Mouse (Mus musculus): Measurements from ENCODE around the gene Ugcg. TPM values are rescaled to one million over a fixed set of nuclear protein-coding genes. Genes with fewer than 3 reads are reported as not detected.
A peak's percentile ranks its signal among the peaks of the same experiment; 100 is the strongest.

Ugcg gene
- 8.3 and 8.4 TPM in 2 replicates for polyA plus RNA-seq (2015; fragmentation: Nextera tagmentation; extraction: Ambion mirVana)

- Histone ChIP-seq H3K36me3 (replicated peaks; ENCODE audit: insufficient read depth, low read length) (no peaks in the 10 kb centered on the region), H3K27me3 (ENCODE audit: insufficient read depth, low read length) (no peaks in the 10 kb centered on the region), H3K4me3 (ENCODE audit: low read depth, low read length) (peak within 1 kb of the TSS; percentile 78), H3K4me1 (ENCODE audit: insufficient read depth) (peaks cover 10% of the 10 kb centered on the region), H3K9ac (replicated peaks) (peak within 1 kb of the TSS; percentile 91), H3K4me2 (ENCODE audit: low read depth, low read length) (peak within 1 kb of the TSS; percentile 88), H3K9me3 (ENCODE audit: low read length) (no peaks in the 10 kb centered on the region), H3K27ac (ENCODE audit: low read depth) (peak within 1 kb of the TSS; percentile 94)
- peak; percentile 90 for DNase-seq
- TF ChIP-seq EP300 (IDR thresholded peaks at IDR 0.05; ENCODE audit: low read depth) (no peak), CTCF (IDR thresholded peaks at IDR 0.05; ENCODE audit: low read depth) (no peak)
- under 1% methylated on average over 51 of the region's 99 CpGs for WGBS (ENCODE audit: insufficient replicate concordance)
- ATAC-seq, result peak; percentile 91
Measured at GRCm38 (mm10) chr4:59188802-59189545, at the start of gene Ugcg. Ugcg (plus strand) TSS chr4:59189257.

GRCm38 (mm10) chr4:59149043-59149442 lies 40.0 kb upstream of the Ugcg start:
- H3K4me3 ChIP-seq (ENCODE audit: low read depth, low read length), result no peak overlapping the region
- no peak for ATAC-seq
- no peaks in the 10 kb centered on the region for H3K9me3 ChIP-seq (ENCODE audit: low read length)
- TF ChIP-seq CTCF (IDR thresholded peaks at IDR 0.05; ENCODE audit: low read depth), result no peak
- TF ChIP-seq EP300 (IDR thresholded peaks at IDR 0.05; ENCODE audit: low read depth), result no peak
- H3K27ac ChIP-seq (ENCODE audit: low read depth), result no peak overlapping the region
- H3K27me3 ChIP-seq (ENCODE audit: insufficient read depth, low read length), result no peaks in the 10 kb centered on the region
- no peak overlapping the region for H3K4me2 ChIP-seq (ENCODE audit: low read depth, low read length)
- H3K4me1 ChIP-seq (ENCODE audit: insufficient read depth), result peaks cover 10% of the 10 kb centered on the region
- no peak for DNase-seq
- H3K36me3 ChIP-seq (replicated peaks; ENCODE audit: insufficient read depth, low read length), result no peaks in the 10 kb centered on the region
- 51% methylated on average over 5 of the region's 5 CpGs for WGBS (ENCODE audit: insufficient replicate concordance)
- no peak overlapping the region for H3K9ac ChIP-seq (replicated peaks)

- peak; percentile 53 for TF ChIP-seq EP300 (IDR thresholded peaks at IDR 0.05; ENCODE audit: low read depth)
- no peak for TF ChIP-seq CTCF (IDR thresholded peaks at IDR 0.05; ENCODE audit: low read depth)
- no peaks in the 10 kb centered on the region for H3K9me3 ChIP-seq (ENCODE audit: low read length)
- H3K36me3 ChIP-seq (replicated peaks; ENCODE audit: insufficient read depth, low read length), result no peaks in the 10 kb centered on the region
- H3K27ac ChIP-seq (ENCODE audit: low read depth), result no peak overlapping the region
- 14% methylated on average over 5 of the region's 5 CpGs for WGBS (ENCODE audit: insufficient replicate concordance)
- H3K4me1 ChIP-seq (ENCODE audit: insufficient read depth), result peaks cover 10% of the 10 kb centered on the region
- ATAC-seq (no peak), DNase-seq (no peak)
- no peak overlapping the region for H3K9ac ChIP-seq (replicated peaks)
- H3K4me3 ChIP-seq (ENCODE audit: low read depth, low read length), result no peak overlapping the region
- H3K27me3 ChIP-seq (ENCODE audit: insufficient read depth, low read length), result no peaks in the 10 kb centered on the region
- no peak overlapping the region for H3K4me2 ChIP-seq (ENCODE audit: low read depth, low read length)
Measured at GRCm38 (mm10) chr4:59150907-59151306, 38.1 kb upstream of the Ugcg start.

- H3K9ac ChIP-seq (replicated peaks), result no peak overlapping the region
- TF ChIP-seq CTCF (IDR thresholded peaks at IDR 0.05; ENCODE audit: low read depth) (no peak), EP300 (IDR thresholded peaks at IDR 0.05; ENCODE audit: low read depth) (no peak)
- peaks cover 11% of the 10 kb centered on the region for H3K4me1 ChIP-seq (ENCODE audit: insufficient read depth)
- no peak overlapping the region for H3K4me3 ChIP-seq (ENCODE audit: low read depth, low read length)
- H3K36me3 ChIP-seq (replicated peaks; ENCODE audit: insufficient read depth, low read length), result no peaks in the 10 kb centered on the region
- H3K27ac ChIP-seq (ENCODE audit: low read depth), result no peak overlapping the region
- ATAC-seq (no peak), DNase-seq (no peak)
- H3K27me3 ChIP-seq (ENCODE audit: insufficient read depth, low read length), result no peaks in the 10 kb centered on the region
- WGBS (ENCODE audit: insufficient replicate concordance), result 29% methylated on average over 1 of the region's 1 CpGs
- H3K4me2 ChIP-seq (ENCODE audit: low read depth, low read length), result no peak overlapping the region
- H3K9me3 ChIP-seq (ENCODE audit: low read length), result no peaks in the 10 kb centered on the region
Measured at GRCm38 (mm10) chr4:59151953-59152352, 37.1 kb upstream of the Ugcg start.

- TF ChIP-seq EP300 (IDR thresholded peaks at IDR 0.05; ENCODE audit: low read depth), result peak; percentile 39; the same call in 1 of the 2 replicates
- no peak for TF ChIP-seq CTCF (IDR thresholded peaks at IDR 0.05; ENCODE audit: low read depth)
- DNase-seq (no peak), ATAC-seq (peak; percentile 23; the same call in 1 of the 2 replicates)
- 18% methylated on average over 7 of the region's 7 CpGs for whole genome bisulfite sequencing (ENCODE audit: insufficient replicate concordance)
- no peak overlapping the region for H3K27ac ChIP-seq (ENCODE audit: low read depth)
- no peaks in the 10 kb centered on the region for H3K27me3 ChIP-seq (ENCODE audit: insufficient read depth, low read length)
- no peaks in the 10 kb centered on the region for H3K9me3 ChIP-seq (ENCODE audit: low read length)
- H3K4me2 ChIP-seq (ENCODE audit: low read depth, low read length), result no peak overlapping the region
- H3K9ac ChIP-seq (replicated peaks), result no peak overlapping the region
- no peak overlapping the region for H3K4me3 ChIP-seq (ENCODE audit: low read depth, low read length)
- H3K4me1 ChIP-seq (ENCODE audit: insufficient read depth), result peaks cover 7% of the 10 kb centered on the region
- H3K36me3 ChIP-seq (replicated peaks; ENCODE audit: insufficient read depth, low read length), result no peaks in the 10 kb centered on the region
Measured at GRCm38 (mm10) chr4:59156897-59157592, 32.0 kb upstream of the Ugcg start.

- Histone ChIP-seq H3K36me3 (replicated peaks; ENCODE audit: insufficient read depth, low read length) (no peaks in the 10 kb centered on the region), H3K4me2 (ENCODE audit: low read depth, low read length) (no peak overlapping the region), H3K4me1 (ENCODE audit: insufficient read depth) (peaks cover 7% of the 10 kb centered on the region), H3K27ac (ENCODE audit: low read depth) (no peak overlapping the region), H3K4me3 (ENCODE audit: low read depth, low read length) (no peak overlapping the region), H3K27me3 (ENCODE audit: insufficient read depth, low read length) (no peaks in the 10 kb centered on the region), H3K9me3 (ENCODE audit: low read length) (no peaks in the 10 kb centered on the region), H3K9ac (replicated peaks) (no peak overlapping the region)
- DNase-seq (no peak), ATAC-seq (no peak)
- TF ChIP-seq CTCF (IDR thresholded peaks at IDR 0.05; ENCODE audit: low read depth), result no peak
- no peak for TF ChIP-seq EP300 (IDR thresholded peaks at IDR 0.05; ENCODE audit: low read depth)
- 42% methylated on average over 2 of the region's 2 CpGs for WGBS (ENCODE audit: insufficient replicate concordance)
Measured at GRCm38 (mm10) chr4:59157654-59158053, 31.4 kb upstream of the Ugcg start.
